Mouse (Mus musculus) layer of hippocampus, postnatal 10 days (tissue): ENCODE measurements at regions not wholly inside any gene's neighbourhood (a gene's known extent, or its start where the extent isn't known, plus 50 kb on each side); places are given as distances from the start of the nearest gene placed in this dataset.

ENCODE experiments used
- DNase-seq, 2 experiments: peaks; one replicate each; pipeline ENCODE4 v3.0.0; 2021; ENCODE audit warnings: low spot score in 2 of 2
- microRNA-seq, 2 experiments: library from miRNA; unstranded; fragments of <30 nt; microRNA quantifications; one replicate each; pipeline ENCODE4 v1.2.0; 2021

GRCm38 (mm10) chr10:25032625-25033024 lies 105.3 kb upstream of the Arg1 start:
- no peak for DNase-seq

DNA sequence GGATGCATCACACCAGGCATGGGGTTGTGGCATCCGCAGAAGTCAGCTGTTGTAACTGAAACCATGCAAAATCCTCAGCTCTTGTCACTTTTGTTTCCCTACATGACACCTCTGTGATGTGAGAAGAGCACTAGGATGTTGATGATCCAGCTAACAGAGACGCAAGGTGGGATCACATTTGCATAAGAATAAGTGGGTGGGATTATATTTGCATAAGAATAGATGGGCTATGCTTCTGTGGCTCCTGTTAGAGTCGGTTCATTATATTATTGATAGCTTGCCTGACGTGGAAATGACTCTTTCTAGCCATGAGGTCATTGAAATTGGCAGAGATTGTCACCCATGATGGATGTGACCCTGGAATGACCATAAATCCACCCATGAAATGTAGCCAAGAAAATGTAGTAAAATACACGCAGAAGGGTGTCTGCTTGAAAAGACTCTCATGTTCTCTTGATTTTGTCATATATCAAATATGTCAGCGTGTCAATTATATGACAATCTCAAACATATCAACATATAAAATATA lies 102.2 kb upstream of the Arg1 start:
- no peak for DNase-seq

DNA sequence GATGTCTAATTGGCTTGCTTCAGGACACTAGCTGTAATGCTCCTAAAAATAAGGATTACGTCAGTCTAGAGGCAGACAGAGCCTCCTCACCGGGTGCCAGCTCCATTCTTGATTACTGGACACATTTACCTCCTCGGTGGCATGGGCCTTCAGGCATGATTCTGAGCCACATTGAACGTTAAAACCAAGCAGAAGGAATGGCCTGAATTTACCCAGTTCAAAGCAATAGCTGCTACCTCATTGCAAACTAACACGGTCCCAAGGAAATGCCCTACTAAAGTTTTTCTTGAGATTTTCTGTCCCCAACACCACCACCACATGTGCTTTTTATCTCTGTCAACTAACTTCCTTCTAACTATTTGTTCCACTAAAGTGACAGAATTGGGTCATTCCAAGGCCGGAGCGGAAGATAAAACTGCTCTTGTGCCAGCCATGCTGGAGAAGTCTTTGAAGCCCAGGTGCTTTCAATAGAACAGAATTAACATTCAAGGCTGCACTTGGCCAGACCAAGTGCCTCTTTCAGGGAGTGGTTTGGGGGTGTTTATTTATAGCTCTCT lies 96.4 kb upstream of the Arg1 start:
- DNase-seq, result peak; percentile 39 to 54

GRCm38 (mm10) chr10:25023044-25023540 lies 95.8 kb upstream of the Arg1 start:
- DNase-seq, result peak in 1 of 2 experiments; percentile 37

DNA sequence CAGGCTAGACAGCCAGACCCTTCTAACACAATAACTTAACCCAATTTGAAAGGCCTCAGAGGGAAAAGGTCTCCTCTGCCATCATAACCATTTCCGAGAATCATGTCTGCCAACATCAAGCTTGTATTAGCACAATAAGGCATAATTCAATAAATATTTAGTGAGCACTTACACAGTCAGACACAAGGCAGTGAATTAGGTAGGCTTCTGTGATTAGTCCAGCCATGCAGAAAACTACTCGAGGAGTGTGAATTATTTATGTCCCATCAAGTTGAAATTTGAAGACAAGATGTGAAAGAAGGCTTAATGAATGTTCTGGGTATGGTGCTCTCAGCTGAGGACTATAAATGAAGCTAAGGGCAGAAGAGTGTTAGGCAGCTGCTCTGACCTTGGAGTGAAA lies 91.7 kb upstream of the Arg1 start:
- no peak for DNase-seq

DNA sequence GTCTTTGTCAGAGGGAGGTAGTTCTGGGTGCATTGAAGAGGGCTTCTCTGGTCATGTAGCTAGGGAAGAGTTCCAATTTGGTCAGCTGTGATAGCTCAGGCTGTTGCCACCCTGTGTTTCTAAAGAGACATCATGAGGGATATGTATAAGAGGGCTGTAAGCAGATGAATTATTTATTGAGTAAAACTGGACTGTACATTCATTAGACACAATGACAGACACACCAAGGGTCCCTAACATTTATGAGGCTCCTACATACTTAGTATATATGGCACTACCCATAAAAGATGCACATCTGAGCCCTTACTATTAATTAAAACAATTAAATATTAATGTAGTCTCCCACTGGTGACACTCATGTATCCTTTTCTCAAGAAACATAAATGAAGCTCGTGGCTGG lies 90.6 kb upstream of the Arg1 start:
- no peak for DNase-seq

- DNase-seq, result peak; percentile 31 to 49
These were observed 88.8 kb upstream of the Arg1 start for GRCm38 (mm10) chr10:25016110-25016509.

- no peak for DNase-seq
These were observed 84.8 kb upstream of the Arg1 start for GRCm38 (mm10) chr10:25012129-25012528.

DNA sequence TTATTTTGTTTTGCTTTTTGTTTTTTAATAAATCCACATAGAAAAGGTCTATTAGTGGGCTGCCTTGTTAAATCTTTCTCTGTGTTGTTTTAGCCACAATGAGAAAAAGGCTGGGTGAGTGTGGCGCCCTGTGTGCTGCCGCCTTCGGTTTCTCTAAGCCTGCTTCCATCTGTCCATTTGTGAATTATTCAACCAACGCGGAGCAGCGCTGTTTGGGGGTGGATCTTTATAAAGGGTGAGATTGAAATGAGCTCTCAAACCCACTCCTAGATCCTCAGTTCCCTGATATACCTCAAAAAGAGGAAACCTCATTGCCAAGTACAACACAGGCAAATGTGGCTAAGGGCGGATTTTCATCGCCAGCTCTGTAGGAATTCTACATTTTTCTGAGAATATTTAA lies 74.0 kb upstream of the Arg1 start:
- no peak for DNase-seq

DNA sequence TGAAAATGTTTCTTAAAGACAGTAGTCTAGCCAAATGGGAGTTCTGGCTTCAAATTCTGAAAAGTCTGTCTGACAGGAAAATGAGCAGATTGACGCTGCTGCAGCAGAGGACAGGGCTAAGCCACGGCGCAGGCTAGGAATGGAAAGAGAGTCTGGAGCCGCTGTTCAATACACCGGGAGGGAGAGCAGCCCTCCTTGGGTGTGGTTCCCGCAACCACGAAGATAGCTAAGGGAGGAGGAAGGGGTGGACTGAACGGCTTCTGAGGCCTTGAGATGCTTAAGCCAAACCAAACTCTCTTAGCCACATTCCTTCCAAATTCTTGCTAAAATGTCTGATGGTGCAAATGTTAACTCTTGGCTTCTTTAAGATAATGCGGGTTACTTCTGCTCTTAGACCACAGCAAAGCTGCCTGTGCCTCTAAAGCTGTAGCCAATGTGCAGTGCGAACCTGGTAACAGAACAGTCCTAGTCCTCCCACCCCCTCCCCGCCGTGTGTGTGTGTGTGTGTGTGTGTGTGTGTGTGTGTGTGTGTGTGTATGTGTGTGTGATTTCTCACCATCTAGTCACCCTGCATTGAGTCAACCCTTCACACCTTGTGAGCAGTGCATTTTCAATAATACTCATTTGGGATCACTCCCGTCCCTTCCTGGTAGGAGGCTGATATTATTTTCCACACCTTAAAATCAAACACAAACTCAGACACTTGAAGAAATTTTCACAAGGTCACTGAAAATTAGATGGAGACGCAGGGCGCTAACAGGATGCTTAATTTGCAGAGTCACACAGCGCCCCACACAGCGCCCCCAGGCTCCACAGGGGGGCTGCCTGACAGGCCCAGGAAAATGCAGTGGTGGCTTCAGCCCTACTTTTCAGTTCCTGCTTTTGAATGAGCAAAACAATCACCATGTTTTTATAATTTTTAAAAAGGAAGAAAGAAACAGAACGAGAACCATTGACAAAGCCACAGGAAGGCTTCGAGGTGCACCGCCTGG lies 73.2 kb upstream of the Arg1 start:
- no peak for DNase-seq

- no peak for DNase-seq
These were observed 72.5 kb upstream of the Arg1 start for GRCm38 (mm10) chr10:24999807-25000206.

DNA sequence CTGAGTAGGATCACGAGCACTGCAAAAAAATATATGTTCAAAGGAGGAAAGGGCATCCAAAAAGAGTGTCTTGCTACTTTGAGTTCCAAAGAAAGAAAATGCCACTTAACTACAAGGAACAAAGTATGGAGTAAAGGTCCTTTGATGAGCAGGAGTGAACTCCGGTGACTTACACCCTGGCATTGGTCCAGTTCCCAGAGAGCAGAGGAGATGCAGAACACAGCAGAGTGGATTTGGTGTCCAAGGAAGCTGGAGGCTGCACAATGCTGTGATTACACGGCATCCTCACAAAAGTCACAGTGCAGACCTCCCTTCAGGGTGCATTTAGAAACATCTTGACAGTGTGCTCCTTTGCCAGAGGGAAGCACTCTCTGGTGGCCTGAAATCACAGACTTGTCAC lies 70.4 kb upstream of the Arg1 start:
- DNase-seq, result no peak

GRCm38 (mm10) chr10:24995751-24996150 lies 68.5 kb upstream of the Arg1 start:
- DNase-seq, result no peak

GRCm38 (mm10) chr10:24989965-24990653 lies 62.8 kb upstream of the Arg1 start:
- no peak for DNase-seq

- DNase-seq, result no peak
These were observed 57.5 kb upstream of the Arg1 start for GRCm38 (mm10) chr10:24984801-24985200.

GRCm38 (mm10) chr10:24981763-24982162 lies 54.5 kb upstream of the Arg1 start:
- no peak for DNase-seq

Small RNAs in the stretch of these regions (microRNA-seq; reads per million reads assigned to microRNA genes)
- 0 reads per million in 2 experiments for gene Gm22566
